Mouse (Mus musculus): Measurements from ENCODE around the gene Lsm2.

DNA sequence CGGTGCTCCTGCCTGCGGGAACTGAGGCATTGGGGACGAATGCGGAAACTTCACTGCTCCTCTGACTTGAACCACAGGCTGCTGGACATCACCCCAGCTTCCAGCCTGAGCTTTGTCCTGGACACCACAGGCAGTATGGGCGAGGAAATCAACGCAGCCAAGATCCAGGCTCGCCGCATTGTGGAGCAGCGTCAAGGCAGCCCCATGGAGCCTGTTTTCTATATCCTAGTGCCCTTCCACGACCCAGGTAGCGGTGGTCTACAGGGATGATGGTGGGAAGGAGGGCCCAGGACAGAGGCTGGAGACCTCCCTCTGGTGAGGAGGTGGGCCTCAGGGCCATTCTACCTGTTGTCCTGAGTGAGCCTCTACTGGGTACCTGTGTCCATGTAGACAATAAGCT is 38.2 kb downstream of the Lsm2 start:
- TF ChIP-seq CTCF (conservative IDR thresholded peaks at IDR 0.05; ENCODE audit: insufficient read depth, insufficient read length, low read depth, low read length) (no peak), POLR2A (IDR thresholded peaks at IDR 0.05; ENCODE audit: low read depth, low read length) (no peak)

Measured in kidney, adult 2 months (tissue).